Mouse (Mus musculus) cerebellum, adult 18-20 months (tissue): ENCODE results near the gene Gemin4.

Experiments
- DNase-seq, 2 experiments: peaks; one replicate each; pipeline ENCODE4 v3.0.0; 2021

Gene Gemin4

DNA sequence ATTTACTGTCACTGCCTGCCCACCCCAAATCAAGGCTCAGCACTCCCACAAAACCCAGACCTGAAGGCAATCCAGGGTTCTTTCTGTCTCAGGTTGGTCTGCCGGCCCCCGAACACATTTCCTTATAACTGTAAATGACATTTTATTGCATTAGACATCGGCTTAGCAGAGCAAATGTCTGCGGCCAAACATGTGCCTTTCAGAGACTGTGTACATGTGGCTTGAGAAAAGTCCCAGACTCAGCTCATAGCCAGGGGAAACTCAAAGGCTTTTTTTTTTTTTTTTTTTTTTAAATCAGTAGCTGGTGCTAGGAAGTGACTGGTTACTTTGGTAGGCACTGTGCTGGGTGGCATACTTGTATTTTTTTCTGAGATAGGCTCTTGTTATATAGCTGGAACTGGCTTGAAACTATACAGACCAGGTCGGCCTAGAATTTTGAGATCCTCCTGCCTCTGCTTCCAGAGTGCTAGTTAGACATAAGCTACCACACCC, 1.4 kb downstream of the Gemin4 start:
- no peak for DNase-seq

- DNase-seq: no peak
Observed at GRCm38 (mm10) chr11:76215011-76215410, 2.5 kb downstream of the Gemin4 start.

DNA sequence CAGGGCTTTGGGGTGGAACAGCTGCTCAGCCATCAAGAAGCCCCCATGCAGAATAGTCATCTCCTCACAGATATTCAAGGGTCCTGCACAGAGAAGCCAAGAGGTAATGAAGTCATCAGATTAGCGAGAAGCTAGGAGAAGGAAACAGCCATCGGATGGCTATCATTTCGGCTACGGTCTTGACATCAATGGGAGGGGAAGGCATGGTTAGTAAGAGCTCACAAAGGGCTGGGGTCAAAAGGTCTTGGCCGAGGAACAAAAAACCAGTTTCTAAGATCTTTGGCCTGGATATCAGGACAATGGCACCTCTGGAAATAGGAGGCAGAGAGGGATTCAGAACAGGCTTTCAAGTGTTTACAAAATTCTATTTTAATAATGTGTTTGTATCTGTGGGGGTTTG, 3.6 kb downstream of the Gemin4 start:
- no peak for DNase-seq

GRCm38 (mm10) chr11:76211595-76211994, 5.9 kb downstream of the Gemin4 start:
- peak in 1 of 2 experiments; percentile 24 for DNase-seq

DNA sequence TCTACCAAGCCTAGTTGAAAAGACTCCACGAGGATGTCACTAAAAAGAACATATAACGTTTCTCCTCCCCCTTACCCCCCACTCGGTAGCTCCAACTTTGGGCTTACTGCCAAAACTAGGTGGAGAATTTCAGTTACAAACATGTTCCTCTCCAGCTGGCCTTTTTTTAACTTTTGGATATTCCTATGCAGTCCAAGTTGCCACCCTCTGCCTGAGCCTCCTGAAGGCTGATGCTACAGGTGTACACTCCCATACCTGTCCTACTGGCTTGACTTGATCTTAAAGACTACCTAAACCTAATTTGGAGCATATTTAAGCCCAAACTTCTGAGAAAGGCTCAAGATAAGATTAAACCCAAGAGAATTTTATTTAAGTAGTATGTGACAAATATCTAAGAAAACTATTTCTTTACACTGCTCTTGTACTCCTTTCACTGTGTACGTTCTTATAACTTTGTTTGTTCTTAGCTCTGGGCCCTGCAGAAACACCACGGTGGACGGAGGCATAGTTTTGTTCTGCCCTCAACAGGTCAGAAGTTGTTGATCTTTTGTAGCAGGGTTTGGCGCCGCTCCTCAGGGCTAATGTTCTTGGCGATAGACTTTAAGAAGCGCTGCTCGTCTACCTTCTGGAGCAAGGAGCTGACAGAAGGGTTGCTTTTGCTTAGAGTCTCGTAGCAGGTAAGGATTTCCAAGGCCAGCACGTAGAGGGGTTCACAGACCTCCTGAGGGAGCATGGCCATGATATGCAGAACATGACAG, 7.1 kb downstream of the Gemin4 start:
- no peak for DNase-seq

GRCm38 (mm10) chr11:76206793-76207192, 10.7 kb downstream of the Gemin4 start:
- no peak for DNase-seq

DNA sequence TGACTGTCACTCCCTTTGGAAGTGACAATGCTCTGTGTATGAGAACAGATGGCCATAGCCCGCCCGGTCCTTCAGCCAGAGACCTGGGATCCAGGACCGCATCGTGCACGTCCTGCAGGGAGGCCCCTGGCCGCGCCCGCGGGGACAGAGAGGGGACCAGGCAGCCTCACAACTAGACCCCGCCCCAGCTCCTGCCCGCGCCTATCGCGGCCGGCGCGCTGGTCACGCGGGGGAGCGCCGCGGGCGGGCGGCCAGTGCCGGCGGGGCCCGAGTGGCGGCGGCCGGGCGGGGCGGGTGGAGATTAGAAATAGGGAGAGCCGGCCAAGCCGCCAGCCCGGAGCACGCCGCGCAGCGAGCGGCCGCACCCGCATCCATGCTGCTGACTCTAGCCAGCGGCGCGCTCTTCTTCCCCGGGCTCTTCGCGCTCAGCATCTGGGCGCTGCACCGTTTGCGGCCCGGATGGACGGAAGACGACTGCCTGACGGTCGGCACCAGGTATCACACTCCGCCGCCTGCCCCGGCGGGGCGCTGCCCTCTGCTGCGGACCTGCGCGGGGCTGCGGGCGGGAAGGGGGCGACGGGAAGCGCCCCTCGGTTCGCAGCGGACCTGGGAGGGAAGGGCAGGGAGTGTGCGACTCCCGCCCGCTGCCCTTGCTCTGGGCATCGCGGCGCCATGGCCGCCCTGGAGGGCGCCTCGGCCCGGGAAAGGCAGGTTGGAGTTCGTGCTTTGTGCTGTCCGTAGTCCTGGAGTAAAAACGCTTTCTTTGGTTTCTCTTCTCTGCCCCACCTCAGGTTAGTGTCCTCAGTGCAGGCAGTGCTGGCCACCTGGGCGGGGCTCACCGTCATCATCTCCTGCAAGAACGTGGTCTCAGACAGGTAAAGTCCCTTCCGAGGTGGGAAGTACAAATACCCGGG, 15.4 kb downstream of the Gemin4 start:
- peak; percentile 94 to 95 for DNase-seq

GRCm38 (mm10) chr11:76196977-76197469, 20.4 kb downstream of the Gemin4 start:
- no peak for DNase-seq

- DNase-seq: no peak
Observed at GRCm38 (mm10) chr11:76196275-76196976, 21.0 kb downstream of the Gemin4 start.

DNA sequence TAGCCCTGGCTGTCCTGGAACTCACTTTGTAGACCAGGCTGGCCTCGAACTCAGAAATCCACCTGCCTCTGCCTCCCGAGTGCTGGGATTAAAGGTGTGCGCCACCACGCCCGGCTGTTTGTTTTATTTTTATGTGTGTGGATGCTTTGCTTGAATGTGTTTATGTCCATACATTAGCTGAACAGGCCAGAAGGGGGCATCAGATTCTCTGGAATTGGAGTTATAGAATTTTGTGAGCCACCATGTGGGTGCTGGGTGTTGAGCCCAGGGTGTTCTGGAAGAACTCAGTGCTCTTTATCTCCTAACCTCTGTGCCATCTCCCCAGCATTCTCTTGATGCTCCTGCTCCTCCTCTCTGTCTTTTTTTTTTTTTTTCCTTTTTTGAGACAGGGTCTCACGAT, 30.6 kb downstream of the Gemin4 start:
- DNase-seq: no peak

DNA sequence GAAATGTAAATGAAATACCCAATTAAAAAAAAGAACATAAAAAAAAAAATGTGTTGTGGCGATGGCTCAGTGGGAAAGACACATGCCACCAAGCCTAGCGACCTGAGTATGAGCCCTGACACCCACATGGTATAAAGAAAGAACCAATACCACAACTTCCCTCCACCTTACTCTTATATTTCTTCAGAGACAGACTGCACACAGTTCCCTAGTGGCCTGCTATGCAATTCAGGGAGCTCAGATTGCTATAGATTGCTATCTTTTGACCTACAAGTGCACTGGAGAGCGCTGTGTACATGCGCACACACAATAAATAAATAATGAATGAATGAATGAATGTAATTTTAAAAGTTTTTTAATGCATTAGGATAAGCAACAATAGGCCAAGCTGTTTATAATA, 33.7 kb downstream of the Gemin4 start:
- no peak for DNase-seq

GRCm38 (mm10) chr11:76180146-76180540, 37.3 kb downstream of the Gemin4 start:
- no peak for DNase-seq

- DNase-seq: peak; percentile 92
Observed at GRCm38 (mm10) chr11:76179495-76180145, 37.8 kb downstream of the Gemin4 start, which contains the start of the genes Vps53 and Fam57a. Vps53 (minus strand) TSS chr11:76179647. Fam57a (plus strand) TSS chr11:76179671.

- DNase-seq: peak; percentile 27 to 28
Observed at GRCm38 (mm10) chr11:76178726-76179494, 38.6 kb downstream of the Gemin4 start.

DNA sequence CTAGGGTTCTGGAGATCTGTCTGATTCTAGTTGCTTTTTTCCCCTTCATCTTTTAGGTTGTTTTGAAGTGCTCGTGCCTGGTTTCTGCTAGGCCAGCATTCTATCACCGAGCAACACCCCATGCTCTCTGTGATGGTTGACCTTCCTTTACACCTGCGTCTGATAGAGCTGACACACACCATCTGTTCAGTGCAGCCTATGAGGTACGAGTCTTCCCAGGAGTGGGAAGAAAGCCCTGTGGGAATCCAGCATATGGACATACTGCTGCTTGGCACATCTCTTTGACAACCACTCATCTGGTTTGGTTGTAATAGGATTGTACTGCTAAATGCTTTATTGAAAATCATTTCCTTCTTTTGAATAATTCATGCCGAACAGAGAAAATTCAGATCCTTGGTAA, 47.3 kb downstream of the Gemin4 start:
- DNase-seq: peak; percentile 60 to 74

DNA sequence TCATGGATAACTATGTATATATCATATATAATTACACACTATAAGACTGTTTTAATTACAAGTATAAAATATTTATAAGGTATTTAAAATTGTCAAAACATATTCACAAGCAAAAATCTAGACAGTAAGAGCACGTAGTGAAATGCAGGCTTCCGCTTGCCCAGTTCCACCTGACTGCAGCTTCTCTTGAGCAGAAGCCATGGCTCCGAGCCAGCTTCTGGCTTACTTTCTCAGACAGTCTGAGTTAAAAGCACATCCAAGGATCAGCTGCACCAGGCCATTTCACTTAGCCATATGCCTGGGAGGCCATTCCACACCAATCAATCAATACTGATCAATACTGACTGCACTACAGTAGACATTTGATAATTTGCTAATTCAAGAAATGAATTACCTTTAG, 48.5 kb downstream of the Gemin4 start:
- peak; percentile 61 to 62 for DNase-seq

- peak; percentile 72 to 85 for DNase-seq
Observed at GRCm38 (mm10) chr11:76167079-76167765, 50.2 kb downstream of the Gemin4 start.

DNA sequence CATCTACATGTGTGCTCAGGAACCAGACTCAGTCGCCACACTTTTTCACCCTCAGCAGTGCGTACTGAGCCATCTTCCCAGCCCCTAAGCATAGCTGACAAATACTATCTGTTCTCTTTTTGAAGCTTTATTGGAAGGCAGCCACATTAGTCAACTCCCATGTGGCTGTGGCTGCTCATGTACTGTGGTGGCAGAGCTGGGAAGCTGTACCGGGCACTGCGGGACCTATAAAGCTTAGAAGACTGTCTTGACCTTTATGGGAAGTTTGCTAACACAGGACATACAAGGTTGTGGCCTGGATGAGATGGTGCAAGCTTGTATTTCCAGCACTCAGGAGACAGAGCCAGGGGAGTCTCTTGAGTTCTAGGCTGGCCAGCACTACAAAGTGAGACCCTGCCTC, 50.8 kb downstream of the Gemin4 start:
- no peak for DNase-seq
